ENCODE assay signal across 9 mouse cellular contexts in genomic region chr1:51584925-51585424, GRCm38 (mm10).
A peak's percentile ranks its signal among the peaks of the same experiment; 100 is the strongest.
DNase-seq lines count a peak whose midpoint lies in the region; ATAC-seq and TF ChIP-seq lines count a peak whose summit lies in the region.
"Had no signal": no experiment of that assay in that cellular context is flagged by ENCODE, and none has a peak within 500 bp of the region (broad histone marks: within the 10 kb centered on the region; RNA-seq: fewer than 3 reads in every experiment).

No protein-coding gene starts in this region.

- no peak for ATAC-seq in kidney, postnatal 0 days (replicated peaks; ENCODE audit: low FRiP score, low read depth)
- peak; percentile 46; the same call in 1 of the 2 replicates for ATAC-seq in lung, embryonic 15.5 days (ENCODE audit: borderline replicate concordance, extremely low read depth, low FRiP score, low TSS enrichment)
- ATAC-seq in hindbrain, embryonic 13.5 days (ENCODE audit: low FRiP score) = no peak

- H3K4me2 ChIP-seq in kidney, postnatal 0 days (ENCODE audit: low read length) = no peak overlapping the region
- H3K4me2 ChIP-seq in lung, embryonic 15.5 days = no peak overlapping the region
- H3K4me2 ChIP-seq in hindbrain, embryonic 13.5 days = no peak overlapping the region

- H3K4me1 ChIP-seq in kidney, postnatal 0 days (replicated peaks; ENCODE audit: insufficient read depth, low read length) = no peaks in the 10 kb centered on the region
- H3K4me1 ChIP-seq in lung, embryonic 15.5 days = no peaks in the 10 kb centered on the region
- H3K4me1 ChIP-seq in hindbrain, embryonic 13.5 days (replicated peaks) = no peaks in the 10 kb centered on the region

- H3K9ac ChIP-seq in kidney, postnatal 0 days (ENCODE audit: low read depth, low read length) = no peak overlapping the region
- no peak overlapping the region for H3K9ac ChIP-seq in lung, embryonic 15.5 days
- H3K9ac ChIP-seq in hindbrain, embryonic 13.5 days = no peak overlapping the region

- H3K27me3 ChIP-seq in kidney, postnatal 0 days (ENCODE audit: insufficient read depth, low read length) = no peaks in the 10 kb centered on the region
- no peaks in the 10 kb centered on the region for H3K27me3 ChIP-seq in lung, embryonic 15.5 days
- no peaks in the 10 kb centered on the region for H3K27me3 ChIP-seq in hindbrain, embryonic 13.5 days

- no peaks in the 10 kb centered on the region for H3K9me3 ChIP-seq in kidney, postnatal 0 days (replicated peaks; ENCODE audit: low read length)
- H3K9me3 ChIP-seq in lung, embryonic 15.5 days = no peaks in the 10 kb centered on the region
- H3K9me3 ChIP-seq in hindbrain, embryonic 13.5 days = no peaks in the 10 kb centered on the region

- H3K36me3 ChIP-seq in kidney, postnatal 0 days (ENCODE audit: insufficient read depth, low read length) = no peaks in the 10 kb centered on the region
- H3K36me3 ChIP-seq in lung, embryonic 15.5 days = no peaks in the 10 kb centered on the region
- no peaks in the 10 kb centered on the region for H3K36me3 ChIP-seq in hindbrain, embryonic 13.5 days

- DNase-seq in kidney, postnatal 0 days (ENCODE audit: low spot score) = peak; percentile 69
- DNase-seq in kidney, adult 11 months = no peak
- DNase-seq in T-cell, adult 2 months (ENCODE audit: low spot score) = peak; percentile 93
- peak; percentile 96 for DNase-seq in thymus, postnatal 0 days (ENCODE audit: low spot score)
- no peak for DNase-seq in gastrocnemius, adult 8-10 months (ENCODE audit: low spot score in 2 of 2)
- no peak for DNase-seq in adrenal gland, postnatal 10 days
- DNase-seq: right cerebral cortex, postnatal 4 days had no signal

- 39% methylated on average over 3 of the region's 3 CpGs for WGBS in kidney, postnatal 0 days
- WGBS in lung, embryonic 15.5 days = 38% methylated on average over 3 of the region's 3 CpGs
- WGBS in hindbrain, embryonic 13.5 days = 68% methylated on average over 3 of the region's 3 CpGs

- H3K4me3 ChIP-seq in kidney, postnatal 0 days (replicated peaks; ENCODE audit: low read depth, low read length) = no peak overlapping the region
- no peak overlapping the region for H3K4me3 ChIP-seq in lung, embryonic 15.5 days
- no peak overlapping the region for H3K4me3 ChIP-seq in hindbrain, embryonic 13.5 days

- H3K27ac ChIP-seq in kidney, postnatal 0 days = no peak overlapping the region
- no peak overlapping the region for H3K27ac ChIP-seq in lung, embryonic 15.5 days
- H3K27ac ChIP-seq in hindbrain, embryonic 13.5 days = no peak overlapping the region

- no peak for TF ChIP-seq CTCF in kidney, postnatal 0 days (IDR thresholded peaks at IDR 0.05; ENCODE audit: low read depth)

Comparison
In these comparisons a context has a peak if more than half of its experiments do, and no peak if none do; other contexts are left out.
1. DNase-seq: peak in kidney, postnatal 0 days (single experiment), T-cell, adult 2 months (single experiment) and thymus, postnatal 0 days (single experiment); none in kidney, adult 11 months (single experiment), gastrocnemius, adult 8-10 months (0 of 2) and adrenal gland, postnatal 10 days (single experiment).